Mouse (Mus musculus): Measurements from ENCODE around the gene Rin1.
A peak's percentile ranks its signal among the peaks of the same experiment; 100 is the strongest.

The Rin1 gene

DNA sequence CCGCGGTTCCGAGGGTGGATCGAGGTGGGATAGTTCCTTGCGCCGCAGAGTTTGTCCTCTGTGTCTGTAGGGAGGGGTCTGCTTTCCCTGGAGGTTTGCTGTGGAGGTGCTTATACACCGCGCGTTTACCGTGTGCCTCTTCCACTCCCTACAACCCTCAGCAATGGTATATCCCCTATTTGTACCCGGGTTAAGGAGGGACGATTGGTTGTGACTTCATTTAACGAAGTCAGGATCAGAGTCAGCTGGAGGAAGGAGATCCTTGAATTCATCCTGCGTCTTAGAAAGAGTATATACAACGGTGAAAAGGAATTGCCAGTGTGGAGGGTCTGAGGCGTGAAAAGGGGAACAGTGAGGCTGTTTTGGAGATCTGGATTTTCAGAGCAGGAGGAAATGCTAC lies 8.7 kb upstream of the Rin1 start:
- no peak for DNase-seq (ENCODE audit: low spot score in 2 of 2)

DNA sequence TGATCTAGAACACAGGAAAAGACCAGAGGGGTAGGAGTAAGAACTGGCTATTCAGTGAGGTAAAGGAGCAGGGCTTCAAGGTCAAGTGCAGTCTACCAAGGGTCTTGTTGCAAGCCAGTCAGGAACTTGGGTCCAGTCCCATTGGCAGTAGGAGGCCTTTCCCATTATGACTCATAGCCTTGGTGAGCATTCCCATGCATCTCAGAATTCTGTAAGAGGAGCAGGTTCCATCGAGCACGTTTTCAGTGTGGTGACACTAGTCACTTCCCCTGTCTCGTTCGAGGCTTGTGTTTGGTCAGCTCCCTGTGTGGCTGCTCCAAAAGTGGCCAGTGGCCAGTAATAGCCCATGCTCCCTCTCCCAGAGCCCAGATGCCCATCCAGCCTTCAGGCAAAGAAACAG lies 4.8 kb upstream of the Rin1 start:
- no peak for DNase-seq (ENCODE audit: low spot score in 2 of 2)

DNA sequence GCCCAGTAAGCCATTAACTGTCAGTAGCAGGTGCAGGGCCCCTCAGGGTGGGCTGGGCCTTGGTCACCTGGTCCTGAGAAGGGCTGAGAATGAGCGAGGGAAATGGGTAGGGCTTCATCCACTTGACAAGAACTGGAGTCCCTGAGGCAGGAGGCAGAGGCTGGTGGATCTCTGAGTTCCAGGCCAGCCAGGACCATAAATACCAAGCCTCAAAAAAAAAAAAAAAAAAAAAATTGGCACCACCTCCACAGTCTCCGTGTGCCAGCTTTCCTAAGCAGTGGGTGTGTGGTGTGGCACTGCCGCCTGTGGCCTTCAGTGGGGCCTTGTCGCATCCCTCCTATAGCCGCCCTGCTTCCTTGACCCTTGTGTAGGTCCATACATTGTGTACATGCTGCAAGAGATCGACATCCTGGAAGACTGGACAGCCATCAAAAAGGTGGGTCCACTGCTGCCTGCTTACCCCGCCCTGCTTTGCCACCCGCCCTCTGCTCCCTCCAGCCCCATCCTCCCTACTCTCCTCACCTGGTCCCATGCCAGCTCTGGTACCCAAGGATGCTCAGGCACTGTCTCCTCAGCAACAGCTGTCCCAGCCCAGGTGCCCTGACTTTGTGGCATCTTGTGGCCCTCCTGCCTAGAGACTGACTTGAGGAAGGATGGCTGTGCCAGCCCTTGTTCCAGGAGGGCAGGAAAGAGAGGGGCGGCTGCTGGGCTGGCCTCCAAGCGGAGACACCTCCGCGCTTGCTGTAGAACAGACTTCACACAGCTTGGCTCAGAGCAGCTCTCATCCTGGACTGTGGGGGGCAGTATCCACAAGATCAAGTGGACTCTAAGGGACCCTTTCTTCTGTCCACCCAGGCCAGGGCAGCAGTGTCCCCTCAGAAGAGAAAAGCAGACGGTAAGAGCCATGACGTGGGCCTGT lies 1.9 kb upstream of the Rin1 start:
- DNase-seq (ENCODE audit: low spot score in 2 of 2) = peak in 1 of 2 experiments; percentile 57

DNA sequence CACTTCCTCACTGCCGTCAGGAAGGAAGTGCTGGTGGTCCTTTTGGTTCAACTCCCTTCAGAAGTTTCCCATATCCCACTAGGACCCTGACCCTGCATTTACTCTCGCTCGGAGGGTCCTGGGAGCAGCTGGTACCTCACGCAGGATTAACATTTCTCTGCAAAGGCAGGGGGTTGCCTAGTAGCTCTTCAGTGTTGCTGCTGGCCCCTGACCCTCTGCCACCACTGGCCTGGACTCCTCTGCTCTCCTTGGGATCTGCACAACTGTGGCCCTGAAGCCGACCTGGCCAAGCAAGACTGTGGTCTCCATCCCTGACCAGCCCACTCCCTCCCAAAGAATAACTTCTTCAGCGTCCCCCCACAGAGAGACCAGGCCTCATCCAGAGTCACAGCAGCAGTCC lies 956 bp upstream of the Rin1 start:
- DNase-seq (ENCODE audit: low spot score in 2 of 2) = no peak

DNA sequence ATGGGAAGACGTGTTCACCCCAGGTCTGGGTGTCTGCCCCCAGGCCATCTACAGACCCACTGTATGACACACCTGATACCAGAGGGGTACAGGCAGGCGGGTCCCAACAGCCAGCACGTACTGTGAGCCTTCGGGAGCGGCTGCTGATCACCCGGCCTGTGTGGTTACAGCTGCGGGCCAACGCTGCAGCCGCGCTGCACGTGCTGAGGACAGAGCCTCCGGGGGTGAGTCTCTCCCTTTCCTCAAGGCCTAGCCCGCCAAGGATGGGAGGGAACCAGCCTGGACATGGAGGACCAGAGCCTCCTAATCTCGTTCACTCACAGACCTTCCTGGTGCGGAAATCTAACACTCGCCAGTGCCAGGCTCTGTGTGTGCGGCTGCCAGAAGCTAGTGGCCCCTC lies 750 bp downstream of the Rin1 start:
- DNase-seq (ENCODE audit: low spot score in 2 of 2) = no peak

DNA sequence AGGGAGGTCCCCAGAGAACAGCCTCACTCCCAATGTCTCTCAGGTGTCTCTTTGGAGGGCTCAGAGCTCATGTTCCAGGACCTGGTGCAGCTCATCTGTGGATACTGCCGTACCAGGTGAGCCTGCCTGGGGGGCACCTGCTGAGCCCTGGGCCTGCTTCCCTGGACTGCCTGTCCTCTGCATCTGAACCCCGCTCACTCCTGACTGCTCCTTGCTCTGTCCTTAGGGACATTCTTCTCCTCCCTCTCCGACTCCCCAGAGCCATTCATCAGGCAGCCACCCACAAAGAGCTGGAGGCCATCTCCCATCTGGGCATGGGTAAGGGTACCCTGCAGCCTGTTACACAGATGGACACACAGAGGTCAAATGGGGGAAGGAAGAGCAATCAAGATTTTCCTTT lies 1.2 kb downstream of the Rin1 start:
- no peak for DNase-seq (ENCODE audit: low spot score in 2 of 2)

DNA sequence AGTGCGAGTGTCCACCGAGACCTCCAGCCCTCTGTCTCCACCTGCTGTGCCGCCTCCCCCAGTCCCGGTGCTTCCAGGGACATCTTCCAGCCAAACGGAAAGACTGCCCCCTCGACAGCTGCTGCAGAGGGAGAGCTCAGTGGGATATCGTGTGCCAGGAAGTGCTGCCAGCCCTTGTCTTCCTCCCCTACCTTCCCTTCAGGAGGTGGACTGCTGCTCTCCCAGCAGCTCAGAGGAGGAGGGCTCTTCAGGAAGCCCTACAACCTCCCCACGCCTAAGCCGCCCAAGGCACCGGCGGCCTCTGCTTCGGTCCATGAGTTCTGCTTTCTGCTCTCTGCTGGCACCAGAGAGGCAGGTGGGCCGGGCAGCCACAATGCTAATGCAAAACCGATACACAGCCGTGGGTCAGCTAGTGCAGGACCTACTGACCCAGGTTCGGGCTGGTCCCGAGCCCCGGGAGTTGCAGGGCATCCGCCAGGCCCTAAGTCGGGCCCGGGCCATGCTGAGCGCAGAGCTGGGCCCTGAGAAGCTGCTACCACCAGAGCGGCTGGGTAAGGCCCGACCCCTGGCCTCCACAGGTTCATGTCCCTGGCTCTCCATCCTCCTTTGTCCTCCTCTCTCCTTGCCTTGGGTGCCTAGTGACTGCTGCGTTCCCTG lies 2.0 kb downstream of the Rin1 start:
- no peak for DNase-seq (ENCODE audit: low spot score in 2 of 2)

DNA sequence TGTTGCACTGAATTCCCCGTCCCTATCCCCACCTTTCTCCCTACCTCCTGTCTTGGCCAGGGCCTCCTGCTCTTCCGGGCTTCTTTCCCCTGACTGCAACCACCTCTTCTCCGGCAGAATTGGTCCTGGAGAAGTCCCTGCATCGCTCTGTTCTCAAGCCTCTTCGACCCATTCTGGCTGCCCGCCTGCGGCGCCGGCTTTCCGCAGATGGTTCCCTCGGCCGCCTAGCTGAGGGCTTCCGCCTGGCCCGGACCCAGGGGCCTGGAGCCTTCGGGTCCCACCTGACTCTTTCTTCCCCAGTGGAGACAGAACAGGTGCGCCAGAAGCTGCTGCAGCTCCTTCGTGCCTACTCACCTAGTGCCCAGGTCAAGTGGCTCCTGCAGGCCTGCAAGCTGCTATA lies 2.6 kb downstream of the Rin1 start:
- no peak for DNase-seq (ENCODE audit: low spot score in 2 of 2)

DNA sequence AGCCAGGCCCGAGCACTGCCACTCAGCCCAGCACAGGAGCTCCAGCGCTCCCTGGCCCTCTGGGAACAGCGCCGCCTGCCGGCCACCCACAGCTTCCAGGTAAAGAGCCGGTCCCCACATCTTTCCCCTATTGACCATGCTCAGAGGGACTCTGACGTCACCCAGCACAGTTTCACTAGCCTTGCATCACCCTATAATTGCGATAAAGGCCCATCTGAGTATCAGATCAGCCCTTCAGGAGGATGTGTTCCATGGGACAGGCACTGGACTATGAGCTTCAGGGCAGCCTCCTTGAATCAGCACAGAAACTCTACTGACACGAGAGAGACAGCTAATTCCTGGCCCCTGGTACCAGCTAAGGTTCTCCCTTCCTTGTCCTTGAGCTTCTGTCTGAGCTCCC lies 3.6 kb downstream of the Rin1 start:
- DNase-seq (ENCODE audit: low spot score in 2 of 2) = no peak

DNA sequence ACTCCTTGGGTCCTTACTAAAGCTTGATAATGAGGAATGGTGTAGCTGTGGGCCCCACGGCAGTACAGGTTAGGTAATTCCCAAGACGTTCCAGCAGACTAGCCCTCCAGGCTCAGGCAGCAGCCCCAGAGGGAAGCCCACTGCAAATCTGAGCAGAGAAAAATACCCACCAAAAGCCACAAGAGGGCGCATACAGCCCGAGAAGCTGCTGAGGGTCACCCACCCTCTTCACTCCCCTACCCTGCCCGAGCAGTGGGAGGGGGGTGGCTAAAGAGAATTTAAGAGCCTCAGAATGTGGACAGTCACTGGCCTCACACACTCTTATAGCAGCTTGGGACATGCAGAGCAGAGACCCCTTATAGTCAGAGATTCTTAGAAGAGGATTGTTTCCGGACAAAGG lies 6.0 kb downstream of the Rin1 start:
- no peak for DNase-seq (ENCODE audit: low spot score in 2 of 2)

DNA sequence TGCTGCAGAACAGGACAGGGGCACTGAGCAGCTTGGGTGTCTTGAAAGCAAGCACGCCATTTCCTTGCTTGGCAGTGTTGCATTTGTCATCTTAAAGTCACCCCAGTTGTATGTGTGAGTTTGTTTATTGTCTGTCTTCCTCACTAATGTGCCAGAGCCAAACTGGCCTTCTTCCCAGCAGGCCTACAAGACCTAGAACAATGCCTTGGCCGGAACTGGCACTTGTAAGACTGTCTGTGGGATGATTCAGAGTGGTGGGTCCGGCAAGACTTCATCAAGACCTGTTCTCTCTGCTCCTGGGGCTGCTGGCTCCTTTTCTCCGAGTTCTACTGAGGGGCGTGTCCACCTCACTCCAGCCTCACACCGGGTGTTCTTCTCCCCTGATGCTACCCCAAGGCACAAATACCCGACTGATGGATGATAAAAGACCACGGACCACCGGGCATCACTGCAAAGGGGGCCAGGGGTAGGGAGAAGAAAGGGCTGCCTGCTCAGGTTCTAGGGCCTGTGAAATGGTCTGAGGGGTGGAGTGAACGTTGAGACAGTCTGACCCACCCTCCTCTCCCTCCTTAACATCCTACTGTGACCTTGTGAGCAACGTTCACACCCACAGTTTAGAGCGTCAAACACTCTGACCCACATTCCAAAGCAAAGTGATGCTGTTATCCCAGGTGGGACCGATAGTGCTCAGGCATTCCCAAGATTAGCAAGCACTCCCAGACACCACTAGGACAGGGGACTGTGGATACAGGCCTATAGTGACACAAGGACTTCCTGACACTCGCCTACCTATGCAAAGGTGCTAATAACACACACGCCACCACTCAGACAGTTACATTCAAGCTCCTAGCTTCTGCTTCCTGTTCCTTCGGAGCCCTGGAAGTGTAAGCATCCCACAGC lies 7.8 kb downstream of the Rin1 start:
- DNase-seq (ENCODE audit: low spot score in 2 of 2) = no peak

DNA sequence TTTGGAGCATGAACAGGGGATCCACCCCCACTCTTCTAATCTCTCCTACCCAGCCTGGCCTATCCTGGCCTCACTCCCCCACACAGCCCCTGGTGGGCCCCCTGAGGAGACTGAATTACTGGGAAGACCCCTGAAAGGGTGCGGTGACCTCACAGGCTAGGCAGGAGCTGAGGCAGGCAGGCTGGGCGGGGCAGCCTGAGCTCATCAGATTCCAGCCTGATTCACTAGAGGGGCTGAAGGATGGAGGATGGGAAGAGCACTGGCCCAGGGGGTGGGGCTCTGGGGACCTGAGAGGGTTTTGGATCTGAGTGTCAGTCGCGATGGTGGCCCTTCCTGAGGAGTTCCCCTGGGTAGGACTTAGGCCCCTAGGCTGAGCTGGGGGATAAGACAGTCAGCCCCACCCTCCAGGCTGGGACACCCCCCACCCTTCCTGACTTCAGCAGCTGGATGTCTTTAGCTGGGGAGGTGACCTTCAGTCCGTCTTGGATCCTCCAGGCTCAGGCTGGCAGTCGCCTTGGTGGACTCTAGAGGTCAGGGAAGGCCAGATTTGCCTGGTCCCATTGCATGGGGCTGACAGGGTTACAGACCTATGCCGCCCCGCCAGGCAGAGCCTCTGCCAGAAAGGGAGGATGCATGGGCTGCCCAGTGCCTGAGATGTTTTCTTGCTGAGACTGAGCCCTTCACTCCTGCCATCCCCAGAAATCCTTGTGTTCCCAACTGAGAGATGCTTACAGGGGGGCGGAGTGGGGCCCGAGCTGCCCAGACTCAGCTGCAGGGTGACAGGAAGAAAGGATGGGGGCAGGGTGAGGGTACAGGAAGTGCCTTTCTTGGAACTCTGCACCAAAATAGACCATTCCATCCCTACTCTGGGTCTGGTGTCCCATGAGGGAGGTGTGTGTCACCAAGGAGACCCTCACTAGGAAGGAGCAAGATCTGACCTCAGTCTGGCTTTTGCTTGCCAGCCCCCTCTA lies 8.8 kb downstream of the Rin1 start:
- DNase-seq (ENCODE audit: low spot score in 2 of 2) = no peak

DNA sequence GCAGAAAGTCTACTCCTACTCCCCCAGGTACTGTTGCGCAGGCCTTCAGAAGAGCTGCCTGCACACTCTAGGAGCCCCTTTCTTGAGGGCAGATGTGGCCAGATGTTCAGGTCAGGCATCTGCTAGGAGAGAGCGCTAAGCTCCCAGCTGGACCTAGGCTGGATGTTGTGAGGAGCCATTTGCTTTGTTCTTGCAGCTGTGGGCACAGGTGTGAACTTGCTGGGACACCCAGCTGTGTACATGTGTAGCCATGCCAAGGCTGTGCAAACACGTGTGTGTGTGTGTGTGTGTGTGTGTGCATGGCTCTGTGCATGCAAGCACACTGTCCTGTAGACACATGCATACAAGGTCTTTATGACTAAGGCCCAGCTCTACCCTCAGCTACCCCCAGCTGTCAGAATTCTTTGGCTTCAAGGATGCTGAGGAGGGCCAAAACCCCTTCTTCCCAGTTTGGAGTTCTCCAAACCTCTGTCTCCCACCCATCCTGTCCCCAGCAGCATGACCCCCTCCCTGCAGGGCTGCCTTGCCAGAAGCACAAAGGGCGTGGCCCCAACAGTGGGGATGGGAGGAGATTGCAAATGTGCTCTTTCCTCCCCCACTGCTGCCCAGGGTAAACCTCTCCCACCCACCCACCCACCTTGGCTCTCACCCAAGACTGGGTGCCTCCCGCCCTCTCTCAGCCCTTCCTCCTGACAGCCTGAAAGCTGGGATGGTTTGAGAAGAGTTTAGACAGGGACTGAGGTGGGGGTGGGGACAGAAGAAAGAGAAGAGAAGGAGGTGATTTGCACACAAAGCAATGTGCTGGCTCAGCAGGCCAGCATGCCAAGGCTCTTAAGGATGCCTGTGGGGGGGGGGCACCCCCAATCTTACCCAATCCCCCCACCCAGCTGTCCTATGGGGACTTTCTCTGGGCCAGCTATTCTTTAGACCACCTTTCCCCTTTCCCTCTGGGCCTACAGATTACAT lies 10.4 kb downstream of the Rin1 start:
- DNase-seq (ENCODE audit: low spot score in 2 of 2) = no peak

DNA sequence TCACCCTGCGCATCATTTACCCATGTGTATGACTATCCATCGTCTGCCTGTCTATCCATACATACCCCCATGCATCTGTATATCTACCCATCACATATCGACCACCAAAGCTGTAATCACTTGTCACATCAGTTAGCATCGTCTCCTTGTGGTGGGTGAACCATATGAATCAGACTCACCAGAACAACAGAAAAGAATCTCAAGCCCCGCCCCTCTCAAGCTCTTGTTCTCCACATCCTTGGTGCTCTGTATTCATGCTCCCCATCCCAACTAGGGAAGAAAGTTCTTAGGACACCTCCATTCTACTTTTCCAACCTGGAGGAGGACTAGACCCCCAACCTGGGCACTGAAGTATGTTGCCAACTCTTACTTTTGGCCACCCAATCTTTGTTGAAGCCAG lies 11.8 kb downstream of the Rin1 start:
- no peak for DNase-seq (ENCODE audit: low spot score in 2 of 2)

DNA sequence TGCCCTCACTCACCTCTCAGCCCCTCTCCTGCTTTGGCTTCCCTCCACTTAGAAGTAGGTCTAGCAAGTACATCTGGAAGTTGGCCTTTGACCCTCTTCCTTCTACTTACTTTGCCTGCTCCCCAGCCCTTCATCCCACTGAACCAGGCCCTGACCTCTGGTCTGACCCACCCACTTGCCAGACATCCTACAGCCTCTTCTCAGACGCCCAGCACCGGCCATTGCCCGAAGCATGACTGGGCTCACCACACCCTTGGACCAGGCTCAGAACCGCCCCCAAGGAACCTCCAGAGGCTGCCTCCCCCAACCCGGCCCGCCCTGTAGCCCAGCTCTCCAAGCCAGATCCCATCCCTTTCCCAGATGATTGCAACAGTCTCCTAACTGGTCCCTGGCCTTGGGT lies 12.2 kb downstream of the Rin1 start:
- no peak for DNase-seq (ENCODE audit: low spot score in 2 of 2)

DNA sequence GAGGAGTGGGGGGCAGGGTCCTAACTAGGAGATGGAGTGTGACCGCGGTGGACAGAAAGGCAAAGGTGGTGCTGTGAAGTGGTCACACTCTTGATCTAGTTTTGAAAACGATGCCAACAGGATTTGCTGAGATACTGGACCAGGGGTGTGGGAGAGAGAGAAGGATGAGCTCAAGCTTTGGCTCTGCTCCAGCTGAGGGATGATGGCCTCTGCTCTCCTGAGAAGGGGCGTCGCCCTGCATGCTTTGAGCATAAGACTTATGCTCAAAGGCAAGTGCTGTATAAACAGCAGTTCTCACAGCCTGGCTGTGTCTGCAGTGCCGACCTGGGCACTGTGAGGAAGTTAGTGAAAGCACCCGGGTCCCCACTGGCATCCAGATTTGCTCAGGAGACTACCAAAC lies 14.8 kb downstream of the Rin1 start:
- no peak for DNase-seq (ENCODE audit: low spot score in 2 of 2)

DNA sequence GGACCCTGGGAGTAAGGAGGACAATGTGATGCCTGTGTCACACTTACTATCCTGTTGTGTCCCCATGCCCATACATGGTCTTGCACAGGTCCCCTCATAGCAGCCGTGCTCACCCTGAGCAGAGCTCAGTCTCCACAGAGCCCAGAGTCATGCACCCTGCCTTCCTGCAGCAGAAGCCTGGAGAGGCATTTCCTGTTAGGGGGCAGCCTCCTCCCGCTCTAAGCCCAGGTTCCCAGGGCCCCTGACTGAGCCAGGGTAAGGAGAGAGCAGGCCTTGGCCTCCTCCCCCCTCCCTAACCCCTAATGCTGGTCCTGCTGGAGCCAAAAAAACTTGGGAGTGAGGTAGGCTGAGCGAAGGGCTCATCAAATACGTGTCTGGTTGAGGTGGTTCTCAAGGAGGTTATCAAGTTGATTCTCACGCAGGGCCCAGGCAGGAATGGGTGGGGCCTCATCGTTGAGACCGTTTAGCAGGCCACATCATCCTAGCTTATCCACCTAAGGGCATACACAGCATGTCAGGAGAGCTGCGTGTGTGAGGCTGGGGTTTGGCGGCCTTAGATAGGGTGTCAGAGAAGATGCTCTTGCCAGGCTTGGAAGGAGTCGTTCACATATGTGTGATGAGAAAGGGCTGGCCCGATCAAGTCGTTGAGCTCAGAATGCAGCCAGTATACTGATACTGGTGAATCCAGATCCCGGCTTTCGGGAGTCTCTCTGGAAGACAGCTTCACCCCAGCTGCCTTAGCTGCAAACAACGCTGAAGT lies 16.9 kb downstream of the Rin1 start:
- DNase-seq (ENCODE audit: low spot score in 2 of 2) = no peak

DNA sequence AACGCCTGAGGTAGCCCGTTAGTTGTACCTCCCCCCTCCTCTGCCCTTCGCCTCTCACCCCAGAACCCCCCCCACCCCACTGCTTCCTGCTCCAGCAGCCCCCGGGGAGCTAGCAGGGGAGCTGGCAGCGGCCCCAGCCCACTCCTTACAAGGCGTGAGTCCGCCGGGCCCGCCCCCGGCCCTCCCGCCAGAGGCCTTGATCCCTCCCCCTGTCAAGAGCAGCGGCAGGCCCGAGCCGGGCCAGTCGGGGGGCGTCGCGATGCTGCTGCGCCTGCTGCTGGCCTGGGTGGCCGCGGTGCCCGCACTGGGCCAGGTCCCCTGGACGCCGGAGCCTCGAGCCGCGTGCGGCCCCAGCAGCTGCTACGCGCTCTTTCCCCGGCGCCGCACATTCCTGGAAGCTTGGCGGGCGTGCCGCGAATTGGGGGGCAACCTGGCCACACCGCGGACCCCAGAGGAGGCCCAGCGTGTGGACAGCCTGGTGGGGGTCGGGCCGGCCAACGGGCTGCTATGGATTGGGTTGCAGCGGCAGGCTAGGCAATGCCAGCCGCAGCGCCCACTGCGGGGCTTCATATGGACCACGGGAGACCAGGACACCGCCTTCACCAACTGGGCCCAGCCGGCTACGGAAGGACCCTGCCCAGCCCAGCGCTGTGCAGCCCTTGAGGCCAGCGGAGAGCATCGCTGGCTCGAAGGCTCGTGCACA lies 17.7 kb downstream of the Rin1 start, which contains the start of gene Cd248:
Gene Cd248 (plus strand): TSS at position 212 of the 703 bp plus-strand sequence.
- DNase-seq (ENCODE audit: low spot score in 2 of 2) = no peak
